Mouse (Mus musculus) liver, embryonic 14.5 days (tissue): ENCODE results near the gene Tnpo3. TPM values are rescaled to one million over a fixed set of nuclear protein-coding genes. Genes with fewer than 3 reads are reported as not detected.

Source experiments
- ATAC-seq: fragments of 200-750 bp; cut with Nextera tagmentation; 2 replicates; pipeline ENCODE4 v1.8.0; 2017; ENCODE audit warnings: moderate number of reproducible peaks, mild to moderate bottlenecking, moderate library complexity; ENCODE audit not compliant: insufficient read depth
- DNase-seq, 3 experiments: peaks; one replicate each; pipeline ENCODE4 v3.0.0-alpha.2; 2012 to 2013; ENCODE audit warnings: low read depth in 3 of 3, low spot score in 3 of 3
- H3K27ac ChIP-seq: fragments of 300-500 bp; sonication (generic); 2 replicates; pipeline ENCODE4 v1.5.1; 2014; ENCODE audit warnings: moderate library complexity, mild to moderate bottlenecking, control low read depth, inconsistent platforms
- H3K27me3 ChIP-seq: fragments of 300-500 bp; sonication (generic); 2 replicates; pipeline ENCODE4 v1.6.1; 2014; ENCODE audit warnings: mild to moderate bottlenecking, low read length, moderate library complexity; ENCODE audit not compliant: control insufficient read depth, insufficient read depth
- H3K36me3 ChIP-seq: fragments of 300-500 bp; sonication (generic); replicated peaks from 2 replicates; pipeline ENCODE4 v1.6.1; 2014; ENCODE audit warnings: low read depth; ENCODE audit not compliant: control insufficient read depth, insufficient read depth
- H3K4me1 ChIP-seq, 2 experiments: fragments of 200-500 bp in 1 of 2; fragments of 300-500 bp in 1 of 2; sonication (generic) in 1 of 2; replicated peaks; 2 replicates each; pipeline ENCODE4 v1.6.1; 2012 to 2014; ENCODE audit warnings: antibody characterized with exemption in 1 of 2, inconsistent platforms in 1 of 2, low read length in 1 of 2; ENCODE audit not compliant: control insufficient read depth in 2 of 2, insufficient read depth in 2 of 2
- H3K4me2 ChIP-seq: fragments of 300-500 bp; sonication (generic); 2 replicates; pipeline ENCODE4 v1.6.1; 2014; ENCODE audit warnings: low read depth, mild to moderate bottlenecking, control low read depth, moderate library complexity
- H3K4me3 ChIP-seq, 2 experiments: fragments of 200-500 bp in 1 of 2; fragments of 300-500 bp in 1 of 2; sonication (generic) in 1 of 2; 2 replicates each; pipeline ENCODE4 v1.5.1; 2012 to 2014; ENCODE audit warnings: low read depth in 2 of 2, low read length in 2 of 2, mild to moderate bottlenecking in 2 of 2, control low read depth in 1 of 2, inconsistent platforms in 1 of 2, moderate library complexity in 1 of 2; ENCODE audit not compliant: insufficient read depth in 1 of 2
- H3K9ac ChIP-seq: fragments of 300-500 bp; sonication (generic); replicated peaks from 2 replicates; pipeline ENCODE4 v1.6.1; 2014; ENCODE audit warnings: mild to moderate bottlenecking, control low read depth, moderate library complexity
- H3K9me3 ChIP-seq: fragments of 300-500 bp; sonication (generic); 2 replicates; pipeline ENCODE4 v1.6.1; 2016; ENCODE audit warnings: low read length, mixed read lengths; ENCODE audit not compliant: control insufficient read depth
- CTCF ChIP-seq: IDR thresholded peaks from 2 replicates; pipeline ENCODE4 v1.5.1; 2016; ENCODE audit warnings: antibody characterized with exemption, low read depth, control low read depth
- EP300 ChIP-seq: IDR thresholded peaks from 2 replicates; pipeline ENCODE4 v1.6.1; 2016; ENCODE audit warnings: antibody characterized with exemption, low read depth
- WGBS: fragments of 180-500 bp; shearing (Covaris S2); extraction: QIAGEN DNeasy Blood & Tissue Kit; methylation state at CpG from one replicate; pipeline ENCODE4 v1.1.7; 2014; ENCODE audit not compliant: insufficient replicate concordance; 5-methylcytosine and 5-hydroxymethylcytosine counted together
- polyA plus RNA-seq, 2 experiments: library from polyadenylated mRNA; depleted of rRNA in 1 of 2; stranded (reverse) in 1 of 2; unstranded in 1 of 2; fragments of >200 nt; fragmentation: Nextera tagmentation in 1 of 2; extraction: Ambion mirVana in 1 of 2; gene quantifications; 2 replicates each; pipeline versions ENCODE4 v1.2.1 to v1.2.3; 2012 to 2014

The Tnpo3 gene
- polyA plus RNA-seq, 2 experiments = 27.8 to 30.5 TPM

- peak overlapping the region in 1 of 2 experiments; percentile 2; a peak in 1 of 4 replicates for H3K4me3 ChIP-seq
- H3K27me3 ChIP-seq = peaks cover 8% of the 10 kb centered on the region
- H3K27ac ChIP-seq = no peak overlapping the region
- WGBS = 0% methylated on average over 11 of the region's 11 CpGs
- peak; percentile 60 for ATAC-seq
- H3K36me3 ChIP-seq = no peaks in the 10 kb centered on the region
- peaks cover 0 to 4% of the 10 kb centered on the region in 2 experiments; a peak in 2 of 4 replicates for H3K4me1 ChIP-seq
- TF ChIP-seq EP300 = no peak
- TF ChIP-seq CTCF = no peak
- no peaks in the 10 kb centered on the region for H3K9me3 ChIP-seq
- H3K4me2 ChIP-seq = peak overlapping the region; percentile 46
- no peak overlapping the region for H3K9ac ChIP-seq
- DNase-seq = peak in 1 of 3 experiments; percentile 14
Observed at GRCm38 (mm10) chr6:29513284-29513683, 96.4 kb downstream of the Tnpo3 start.

GRCm38 (mm10) chr6:29509086-29509485 lies 100.6 kb downstream of the Tnpo3 start:
- H3K4me3 ChIP-seq = no peak overlapping the region
- no peak overlapping the region for H3K9ac ChIP-seq
- TF ChIP-seq CTCF (no peak), EP300 (no peak)
- no peak overlapping the region for H3K27ac ChIP-seq
- no peak for ATAC-seq
- H3K4me1 ChIP-seq = peaks cover 0 to 4% of the 10 kb centered on the region in 2 experiments; a peak in 2 of 4 replicates
- WGBS = 53% methylated on average over 2 of the region's 2 CpGs
- DNase-seq = no peak
- H3K36me3 ChIP-seq = no peaks in the 10 kb centered on the region
- H3K27me3 ChIP-seq = peaks cover 29% of the 10 kb centered on the region
- H3K9me3 ChIP-seq = no peaks in the 10 kb centered on the region
- H3K4me2 ChIP-seq = no peak overlapping the region

GRCm38 (mm10) chr6:29507447-29508309 lies 102.0 kb downstream of the Tnpo3 start, which contains the start of gene Kcp:
Kcp (minus strand) TSS chr6:29507952.
- H3K27ac ChIP-seq = no peak within 1 kb of the TSS
- H3K9ac ChIP-seq = no peak within 1 kb of the TSS
- WGBS = 2% methylated on average over 46 of the region's 47 CpGs
- peak within 1 kb of the TSS; percentile 41 to 53 for H3K4me3 ChIP-seq
- peak within 1 kb of the TSS; percentile 56 for H3K4me2 ChIP-seq
- ATAC-seq (no peak), DNase-seq (no peak)
- TF ChIP-seq CTCF (no peak), EP300 (no peak)
- H3K9me3 ChIP-seq = no peaks in the 10 kb centered on the region
- peaks cover 29% of the 10 kb centered on the region for H3K27me3 ChIP-seq
- peaks cover 0 to under 1% of the 10 kb centered on the region in 2 experiments; a peak in 1 of 4 replicates for H3K4me1 ChIP-seq
- H3K36me3 ChIP-seq = no peaks in the 10 kb centered on the region

GRCm38 (mm10) chr6:29506834-29507233 lies 102.9 kb downstream of the Tnpo3 start:
- DNase-seq = no peak
- no peak overlapping the region for H3K9ac ChIP-seq
- no peaks in the 10 kb centered on the region for H3K36me3 ChIP-seq
- ATAC-seq = no peak
- peaks cover 29% of the 10 kb centered on the region for H3K27me3 ChIP-seq
- H3K4me2 ChIP-seq = peak overlapping the region; percentile 56
- no peaks in the 10 kb centered on the region for H3K4me1 ChIP-seq
- H3K27ac ChIP-seq = no peak overlapping the region
- no peak for TF ChIP-seq EP300
- no peak for TF ChIP-seq CTCF
- H3K9me3 ChIP-seq = no peaks in the 10 kb centered on the region
- WGBS = 21% methylated on average over 8 of the region's 8 CpGs
- no peak overlapping the region; a peak in 1 of 4 replicates for H3K4me3 ChIP-seq

- TF ChIP-seq EP300 = no peak
- peak; percentile 37 for TF ChIP-seq CTCF
- Histone ChIP-seq H3K27ac (no peak overlapping the region), H3K9ac (no peak overlapping the region), H3K9me3 (no peaks in the 10 kb centered on the region), H3K4me2 (no peak overlapping the region), H3K4me3 (no peak overlapping the region), H3K27me3 (peaks cover 29% of the 10 kb centered on the region), H3K36me3 (no peaks in the 10 kb centered on the region), H3K4me1 (peaks cover 0 to 7% of the 10 kb centered on the region in 2 experiments; a peak in 2 of 4 replicates)
- WGBS = 79% methylated on average over 5 of the region's 5 CpGs
- ATAC-seq = no peak
- no peak for DNase-seq
Observed at GRCm38 (mm10) chr6:29505493-29505892, 104.2 kb downstream of the Tnpo3 start.
